Mouse (Mus musculus) left cerebral cortex, adult 18-20 months (tissue): ENCODE data around the gene Eif2ak1. TPM values are rescaled to one million over a fixed set of nuclear protein-coding genes. Genes with fewer than 3 reads are reported as not detected.

Source experiments
- DNase-seq, 2 experiments: peaks; one replicate each; pipeline ENCODE4 v3.0.0; 2021 to 2022; ENCODE audit warnings: low spot score in 2 of 2, mixed read lengths in 1 of 2
- total RNA-seq, 2 experiments: library from RNA; stranded (reverse); gene quantifications; 2 replicates each; pipeline ENCODE4 v1.2.3; 2021

Gene Eif2ak1
- total RNA-seq, 2 experiments from 2014 or later: 43.8 to 45.4 TPM

DNA sequence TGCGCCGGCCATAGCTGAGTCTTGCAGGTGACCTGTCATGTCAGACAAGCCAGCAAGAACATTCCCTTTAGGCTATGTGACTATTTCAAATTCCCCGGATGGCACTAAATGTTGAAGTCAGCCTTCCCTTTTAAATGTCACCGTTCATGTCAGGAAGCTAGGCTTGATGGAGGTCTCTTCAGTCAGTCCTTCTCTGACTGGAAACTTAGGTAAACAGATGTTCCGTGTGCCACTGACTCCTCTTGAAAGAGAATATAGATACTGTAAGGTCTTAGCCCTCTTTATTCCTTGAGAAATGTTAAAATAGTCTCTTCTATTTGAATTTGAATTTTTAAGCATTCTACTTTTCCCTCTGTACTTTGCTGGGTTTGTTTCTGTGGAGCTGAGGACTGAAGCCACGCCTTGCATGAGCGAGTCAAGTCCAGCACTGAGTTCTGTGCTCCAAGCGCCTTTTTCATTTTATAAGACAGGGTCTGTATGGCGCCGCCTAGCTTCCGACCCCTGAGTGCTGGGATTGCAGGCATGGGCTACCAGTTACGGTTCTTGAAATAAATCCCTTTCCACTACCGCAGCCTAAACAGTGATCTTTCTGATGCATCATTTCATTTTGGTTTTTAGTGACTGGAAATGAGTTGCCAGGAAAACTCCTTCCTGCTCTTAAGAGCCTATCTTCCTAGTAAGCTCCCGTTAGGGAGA lies 80.2 kb downstream of the Eif2ak1 start, which contains the start of gene Ankrd61:
Gene Ankrd61 (minus strand): TSS at position 51 of the 696 bp plus-strand sequence.
- no peak for DNase-seq

DNA sequence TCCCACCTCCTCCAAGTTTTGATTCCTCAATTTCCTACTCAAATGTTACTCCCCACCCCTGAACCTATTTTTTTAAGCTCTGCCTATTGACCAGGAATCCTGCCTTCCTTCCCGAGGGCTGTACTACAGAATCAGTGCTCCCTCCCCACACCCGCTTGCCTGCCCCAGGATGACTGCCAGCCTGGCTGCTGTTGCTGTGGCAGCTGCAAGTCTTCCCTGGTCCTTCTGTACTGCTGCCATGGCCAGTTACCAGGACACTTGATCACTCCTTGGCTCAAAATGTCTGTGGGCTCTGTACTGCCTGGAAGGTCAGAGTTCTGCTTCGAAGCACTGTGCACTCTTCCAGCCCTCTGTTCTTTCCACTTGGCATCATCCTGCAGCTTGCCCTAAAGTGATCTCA lies 84.5 kb downstream of the Eif2ak1 start:
- DNase-seq: no peak

DNA sequence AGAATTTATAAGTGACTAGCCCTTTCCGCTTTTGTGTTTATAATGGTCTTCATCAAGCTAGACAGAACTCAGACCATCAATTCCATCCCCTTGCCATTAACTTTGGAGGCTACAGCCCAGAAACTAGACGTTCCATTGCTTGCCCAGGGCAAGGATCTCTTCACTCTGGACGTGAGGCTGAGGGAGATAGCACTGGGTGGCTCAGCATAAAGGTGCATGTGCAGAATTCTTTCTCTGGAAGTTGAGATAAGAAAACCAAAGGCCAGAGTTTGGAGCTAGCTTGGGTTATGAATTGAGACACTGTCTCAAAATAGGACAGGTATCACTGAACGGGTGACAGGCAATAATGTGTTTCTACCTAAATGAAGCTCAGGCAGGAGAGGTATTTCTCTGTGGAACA lies 86.2 kb downstream of the Eif2ak1 start:
- DNase-seq: no peak

DNA sequence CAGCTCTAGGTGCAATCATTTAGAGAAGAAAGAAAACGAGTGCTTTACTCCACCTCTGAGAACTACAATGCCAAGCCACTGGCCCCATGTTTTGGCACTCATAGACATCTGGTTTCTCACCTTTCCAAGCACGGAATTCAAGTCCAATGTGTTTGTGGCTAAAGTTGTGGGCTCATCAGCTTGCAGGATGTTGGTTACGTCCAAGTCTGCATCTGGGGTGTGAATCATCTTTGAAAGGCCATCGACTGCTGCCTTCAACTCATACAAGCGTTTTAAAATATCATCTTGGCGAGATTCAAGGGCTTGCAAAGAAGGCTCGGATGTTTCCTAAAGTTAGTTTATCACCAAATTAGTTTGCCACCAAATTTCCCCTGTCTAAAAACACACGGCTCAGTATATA lies 88.8 kb downstream of the Eif2ak1 start:
- DNase-seq: no peak

DNA sequence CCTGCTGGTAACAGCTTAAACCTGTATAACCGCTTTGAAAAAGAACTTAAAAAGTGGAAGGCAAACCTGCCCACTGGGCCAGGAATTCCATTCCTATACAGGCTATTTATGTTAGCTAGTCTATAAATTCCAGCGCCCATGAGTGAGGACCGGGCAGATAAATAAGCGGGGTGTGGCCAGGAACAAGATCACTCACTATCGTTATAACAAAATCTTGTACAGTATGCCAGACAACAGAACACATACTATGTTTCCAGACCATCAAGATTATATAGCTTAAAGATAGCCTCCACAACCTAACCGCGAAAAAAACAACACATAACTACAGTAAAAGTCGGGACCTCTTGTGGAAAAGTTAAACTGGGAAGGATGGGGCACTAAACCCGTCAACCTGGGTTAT lies 91.3 kb downstream of the Eif2ak1 start:
- DNase-seq: no peak

DNA sequence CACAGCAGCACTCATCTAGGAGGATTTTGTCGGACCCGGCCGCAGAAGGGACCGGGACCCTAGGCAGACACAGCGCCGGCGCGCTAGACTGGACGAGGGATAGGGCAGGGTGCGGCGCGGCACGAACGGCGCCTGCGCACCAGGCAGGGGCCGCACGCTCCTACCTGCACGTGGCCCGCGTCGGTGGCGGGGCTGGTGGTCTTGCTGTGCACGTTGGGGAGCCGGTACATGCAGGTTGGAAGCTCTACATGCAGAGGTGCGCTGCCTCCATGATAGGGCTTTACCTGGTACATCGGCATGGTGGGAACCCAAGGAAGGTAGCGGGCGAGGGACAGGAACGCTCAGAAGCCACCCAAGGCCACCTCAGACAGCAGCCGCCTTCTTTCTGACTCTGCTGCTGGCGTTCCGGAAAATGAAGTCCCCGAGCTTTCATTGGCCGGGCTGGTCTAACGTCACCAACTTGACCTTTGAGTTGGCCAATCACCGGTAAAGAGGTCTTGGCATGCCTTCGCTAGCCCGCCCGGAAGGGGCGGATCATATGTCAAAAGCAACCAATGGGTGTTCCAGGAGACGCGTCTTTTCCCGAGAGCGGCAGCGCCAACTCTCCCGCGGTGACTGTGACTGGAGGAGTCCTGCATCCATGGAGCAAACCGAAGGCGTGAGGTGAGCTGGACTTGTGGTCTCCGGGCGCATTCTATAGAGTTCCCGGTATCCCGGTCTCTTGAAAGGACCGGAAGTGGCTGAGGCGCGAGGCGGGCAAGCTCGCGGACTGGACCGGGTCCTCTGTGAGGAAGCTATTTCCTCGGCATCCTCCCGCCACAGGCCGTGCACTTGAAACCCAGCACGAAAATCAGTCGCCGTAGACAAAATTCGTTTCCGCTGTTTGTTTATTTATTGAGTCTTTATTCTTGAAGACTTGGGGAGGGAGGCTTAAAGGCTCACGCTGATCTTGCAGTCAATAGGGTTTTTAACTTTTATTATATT lies 92.1 kb downstream of the Eif2ak1 start, which contains the start of the genes Aimp2 and Pms2:
Gene Aimp2 (minus strand): TSS at position 431 of the 984 bp plus-strand sequence.
Gene Pms2 (plus strand): TSS at position 548 of the 984 bp plus-strand sequence.
- peak; percentile 94 to 97 for DNase-seq

DNA sequence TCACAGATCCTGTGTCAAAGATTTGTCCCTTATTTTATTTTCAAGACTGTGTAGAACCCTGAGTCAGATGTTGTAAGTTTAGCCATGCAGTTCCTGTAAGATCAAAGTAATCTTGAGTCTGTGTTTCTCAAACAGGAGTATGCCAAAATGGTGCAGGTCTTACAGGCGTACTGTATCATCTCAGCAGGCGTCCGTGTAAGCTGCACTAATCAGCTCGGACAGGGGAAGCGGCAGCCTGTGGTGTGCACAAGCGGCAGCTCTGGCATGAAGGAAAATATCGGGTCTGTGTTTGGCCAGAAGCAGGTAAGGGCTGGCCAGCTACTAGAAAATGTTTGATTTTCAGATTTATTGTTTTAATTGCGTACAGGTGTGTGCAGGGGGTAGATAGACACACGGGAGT lies 98.6 kb downstream of the Eif2ak1 start:
- DNase-seq: no peak

DNA sequence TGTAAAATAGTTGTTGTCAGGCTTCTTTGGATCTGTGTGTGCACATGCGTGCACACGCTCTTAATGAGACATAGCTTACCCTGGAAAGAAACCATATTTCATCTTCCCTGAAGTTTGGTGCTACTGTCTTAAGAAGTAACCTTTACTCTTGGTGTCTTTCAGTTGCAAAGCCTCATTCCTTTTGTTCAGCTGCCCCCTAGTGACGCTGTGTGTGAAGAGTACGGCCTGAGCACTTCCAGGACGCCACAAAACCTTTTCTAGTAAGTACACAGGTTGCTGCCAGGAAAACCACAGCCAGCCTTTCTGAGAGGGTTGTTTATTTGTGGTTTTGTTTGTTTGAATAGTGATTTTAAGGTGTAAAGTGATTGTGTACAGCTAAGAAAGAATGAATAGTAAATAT lies 99.8 kb downstream of the Eif2ak1 start:
- DNase-seq: no peak

DNA sequence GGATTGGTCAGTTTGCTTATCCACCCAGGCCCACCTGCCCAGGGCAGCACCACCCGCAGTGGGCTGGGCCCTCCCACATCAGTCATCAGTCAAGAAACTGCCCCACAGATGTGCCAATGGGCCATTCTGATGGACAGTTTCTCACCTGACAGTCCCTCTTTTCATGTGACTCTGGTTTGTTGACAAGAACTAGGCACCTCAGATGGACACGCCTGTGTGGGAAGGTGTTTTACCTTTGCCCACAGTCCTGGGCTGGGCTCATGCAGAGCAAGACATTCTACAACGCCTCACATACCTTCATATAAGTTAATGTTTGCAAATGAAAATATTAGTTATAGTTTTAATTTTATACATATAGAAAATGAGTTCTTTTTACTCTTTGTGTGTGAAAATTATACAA lies 100.5 kb downstream of the Eif2ak1 start:
- no peak for DNase-seq

DNA sequence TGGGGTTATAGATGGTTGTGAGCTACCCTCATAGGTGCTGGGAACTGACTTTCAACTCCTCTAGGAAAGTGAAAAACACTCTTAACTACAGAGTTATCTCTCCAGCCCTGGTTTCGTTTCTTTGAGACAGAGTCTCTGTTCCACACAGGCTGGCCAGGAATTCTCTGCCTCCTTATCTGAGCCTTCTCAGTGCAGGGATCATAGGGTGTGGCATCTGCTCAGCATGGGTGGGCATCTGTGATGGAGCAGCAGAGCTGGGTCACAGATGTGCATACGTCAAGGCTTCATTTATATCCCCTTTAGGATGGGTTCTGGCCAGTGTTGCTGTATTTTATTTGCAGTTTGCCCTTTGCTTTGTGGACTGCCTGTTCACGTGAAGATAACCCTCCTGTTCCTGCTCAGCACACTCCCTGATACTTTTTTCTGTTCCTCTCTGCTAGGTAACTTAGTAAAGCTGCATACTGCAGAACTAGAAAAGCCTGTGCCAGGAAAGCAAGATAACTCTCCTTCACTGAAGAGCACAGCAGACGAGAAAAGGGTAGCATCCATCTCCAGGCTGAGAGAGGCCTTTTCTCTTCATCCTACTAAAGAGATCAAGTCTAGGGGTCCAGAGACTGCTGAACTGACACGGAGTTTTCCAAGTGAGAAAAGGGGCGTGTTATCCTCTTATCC lies 107.3 kb downstream of the Eif2ak1 start:
- DNase-seq: no peak

DNA sequence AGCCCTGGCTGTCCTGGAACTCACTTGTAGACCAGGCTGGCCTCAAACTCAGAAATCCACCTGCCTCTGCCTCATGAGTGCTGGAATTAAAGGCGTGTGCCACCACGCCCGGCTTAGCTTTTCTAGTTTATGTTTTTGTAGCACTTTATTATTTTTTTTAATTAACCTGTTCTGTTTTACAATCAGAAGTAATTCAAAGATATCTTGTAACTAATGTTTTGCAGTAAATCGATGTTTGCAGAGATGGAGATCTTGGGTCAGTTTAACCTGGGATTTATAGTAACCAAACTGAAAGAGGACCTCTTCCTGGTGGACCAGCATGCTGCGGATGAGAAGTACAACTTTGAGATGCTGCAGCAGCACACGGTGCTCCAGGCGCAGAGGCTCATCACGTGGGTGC lies 110.3 kb downstream of the Eif2ak1 start, which contains the start of gene Gm42421:
Gene Gm42421 (plus strand): TSS at position 301 of the 400 bp plus-strand sequence.
- DNase-seq: no peak

DNA sequence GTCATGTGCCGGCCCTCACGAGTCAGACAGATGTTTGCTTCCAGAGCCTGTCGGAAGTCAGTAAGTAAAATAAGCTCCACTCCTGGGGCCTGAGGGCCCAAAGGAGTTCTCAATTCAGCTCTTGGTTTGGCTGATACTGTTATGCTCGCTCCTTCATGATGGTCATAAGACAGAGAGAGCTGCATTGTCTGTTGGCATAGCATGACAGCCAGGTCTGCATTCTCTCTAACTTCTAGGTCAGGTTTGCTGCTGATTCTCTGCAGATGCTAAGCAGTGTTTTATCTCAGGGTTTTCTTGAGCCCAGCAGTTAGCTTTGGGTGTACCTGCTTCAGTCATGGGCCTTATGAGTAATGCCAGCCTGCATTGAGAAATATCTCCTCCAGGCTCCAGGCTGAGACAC lies 111.7 kb downstream of the Eif2ak1 start:
- no peak for DNase-seq

DNA sequence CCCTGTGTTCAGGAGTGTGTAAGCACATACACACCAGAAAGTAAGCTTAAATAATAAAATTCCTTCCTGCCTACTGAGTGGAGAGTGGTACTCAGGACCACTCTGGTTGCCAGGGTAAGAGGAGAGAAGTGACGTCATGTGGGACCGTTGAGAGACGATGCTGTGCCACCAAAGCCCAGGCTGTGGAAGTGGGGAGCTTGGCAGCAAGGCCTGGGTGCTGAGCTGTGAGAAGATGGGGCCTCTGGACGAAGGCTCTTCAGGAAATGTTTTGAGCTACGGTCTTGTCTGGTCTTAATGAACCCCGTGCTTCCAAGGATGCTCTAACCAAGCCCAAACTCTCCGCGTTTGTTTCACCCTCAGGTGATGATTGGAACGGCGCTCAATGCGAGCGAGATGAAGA lies 113.1 kb downstream of the Eif2ak1 start:
- no peak for DNase-seq

DNA sequence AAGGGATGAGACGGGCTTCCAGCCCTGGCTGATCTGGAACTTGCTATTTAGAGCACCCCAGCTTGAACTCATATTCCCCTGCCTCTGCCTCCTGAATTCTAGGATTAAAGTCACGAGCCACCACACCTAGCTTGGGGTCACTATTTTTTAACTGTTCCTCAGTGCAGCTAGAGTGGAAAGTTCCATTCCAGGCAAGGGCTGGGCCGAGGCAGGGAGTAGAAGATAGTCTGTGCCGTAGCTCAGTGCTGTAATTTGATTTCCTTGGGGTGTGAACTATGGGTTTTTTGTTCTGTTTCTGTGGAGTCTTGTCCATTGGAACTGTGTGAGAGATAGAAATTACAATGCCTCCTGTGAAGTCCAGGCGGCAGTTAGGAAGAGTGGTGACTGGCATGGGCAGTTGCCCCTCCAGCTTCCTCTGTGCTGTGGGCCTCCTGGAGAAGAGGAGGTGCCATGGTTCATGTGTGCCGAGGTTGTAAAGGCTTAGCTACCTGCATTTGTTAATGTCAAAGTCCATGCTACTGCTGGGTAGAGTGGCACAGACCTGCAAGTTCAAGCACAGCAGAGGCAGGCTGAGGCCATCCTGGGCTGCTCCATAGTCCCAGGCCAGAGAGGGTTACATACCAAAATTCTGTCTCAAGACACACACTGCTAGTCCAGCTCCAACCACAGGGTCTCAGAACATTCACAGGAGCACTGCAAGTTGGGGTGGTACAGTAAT lies 114.4 kb downstream of the Eif2ak1 start:
- DNase-seq: no peak

DNA sequence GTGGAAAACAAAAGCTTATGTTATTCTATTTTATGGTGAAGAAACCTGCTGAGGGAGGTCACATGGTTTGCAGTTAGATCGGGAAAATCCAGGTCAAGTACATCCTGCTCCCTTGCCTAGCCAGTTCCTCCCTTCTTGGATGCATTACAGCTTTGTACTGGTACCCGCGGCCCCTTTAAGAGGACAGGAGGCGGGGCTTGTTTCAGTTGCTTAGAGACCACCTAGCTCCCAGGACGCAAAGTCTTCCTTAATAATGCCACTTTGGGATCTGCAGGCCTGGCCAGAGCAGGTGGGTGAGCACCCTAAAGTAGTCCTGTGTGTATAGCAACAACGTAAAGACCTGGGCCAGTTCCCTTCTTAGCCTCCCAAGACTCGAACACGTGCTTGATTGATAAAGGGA lies 115.2 kb downstream of the Eif2ak1 start, which contains the start of gene Rsph10b:
Gene Rsph10b (plus strand): TSS at position 205 of the 400 bp plus-strand sequence.
- DNase-seq: no peak

DNA sequence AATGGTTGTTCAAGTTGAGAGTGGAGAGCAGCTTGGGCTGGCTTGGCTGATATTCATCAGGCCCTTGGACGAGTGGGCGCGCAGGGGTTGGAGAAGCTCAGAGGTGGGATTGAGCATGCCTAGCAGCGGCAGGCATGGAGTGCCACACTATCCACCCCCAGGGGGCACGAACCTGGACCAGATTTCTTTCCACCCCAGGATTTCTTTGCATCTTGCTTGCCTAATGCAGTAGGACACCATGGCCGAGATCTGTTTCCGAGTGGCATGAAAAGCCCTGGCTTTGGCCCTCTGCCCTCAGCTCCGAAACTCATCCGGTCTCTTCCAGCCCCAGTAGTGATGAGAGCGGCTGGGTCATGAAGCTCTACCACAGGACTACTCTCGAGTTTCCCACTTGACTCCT lies 115.8 kb downstream of the Eif2ak1 start:
- DNase-seq: no peak

DNA sequence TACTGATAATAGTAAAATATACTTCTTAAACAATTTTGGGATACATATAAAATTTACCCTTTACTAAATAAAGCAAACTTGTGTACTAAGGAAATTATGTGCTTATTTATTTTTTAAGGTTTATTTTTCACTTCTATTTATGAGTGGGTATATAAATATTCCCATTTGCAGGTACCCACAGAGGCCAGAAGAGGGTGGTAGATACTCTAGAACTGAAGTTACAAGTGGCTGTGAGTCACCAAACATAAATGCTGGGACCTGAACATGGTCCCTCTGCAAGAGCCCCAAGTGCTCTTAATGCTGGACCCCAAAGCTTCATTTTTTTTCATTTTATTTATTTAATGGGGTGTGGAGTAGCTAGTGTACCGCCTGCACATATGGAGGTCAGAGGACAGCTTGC lies 116.3 kb downstream of the Eif2ak1 start:
- no peak for DNase-seq

DNA sequence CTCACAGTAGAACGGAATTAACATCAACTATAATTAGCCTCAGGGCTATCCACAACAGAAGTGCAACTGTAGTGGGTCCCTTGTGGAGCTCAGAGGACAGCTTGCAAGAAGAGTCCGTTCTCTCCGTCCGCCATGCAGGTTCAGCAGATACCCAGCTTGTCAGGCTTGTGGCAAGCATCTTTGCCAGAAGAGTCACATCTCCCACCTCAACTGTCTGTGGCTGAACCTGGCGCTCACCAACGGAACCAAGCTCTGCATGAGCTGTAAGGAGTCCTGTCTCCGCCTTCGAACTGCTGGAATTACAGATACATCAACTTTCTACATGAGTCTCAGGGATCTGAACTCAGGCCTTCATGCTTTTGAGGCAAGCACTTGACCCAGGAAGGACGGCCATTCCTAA lies 118.6 kb downstream of the Eif2ak1 start:
- no peak for DNase-seq

DNA sequence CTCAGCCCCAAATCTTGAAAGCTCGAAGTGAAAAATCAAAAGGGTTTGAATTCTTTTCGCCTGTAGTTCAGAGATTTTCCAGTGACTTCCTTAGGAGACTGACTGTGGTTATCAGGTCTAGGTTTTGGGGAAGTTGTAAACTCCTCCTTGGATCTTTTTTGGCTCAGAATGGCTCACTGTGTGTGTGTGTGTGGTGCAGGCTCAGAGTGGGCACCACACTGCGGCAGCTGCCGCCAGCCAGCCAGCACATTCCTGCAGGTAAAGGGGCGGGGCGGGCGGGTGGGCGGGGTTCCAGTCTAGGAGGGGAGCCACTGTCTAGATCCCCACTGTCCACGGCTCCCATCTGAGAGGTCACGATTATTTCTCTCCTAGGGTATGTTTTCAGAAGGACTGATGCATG lies 124.0 kb downstream of the Eif2ak1 start:
- DNase-seq: no peak

DNA sequence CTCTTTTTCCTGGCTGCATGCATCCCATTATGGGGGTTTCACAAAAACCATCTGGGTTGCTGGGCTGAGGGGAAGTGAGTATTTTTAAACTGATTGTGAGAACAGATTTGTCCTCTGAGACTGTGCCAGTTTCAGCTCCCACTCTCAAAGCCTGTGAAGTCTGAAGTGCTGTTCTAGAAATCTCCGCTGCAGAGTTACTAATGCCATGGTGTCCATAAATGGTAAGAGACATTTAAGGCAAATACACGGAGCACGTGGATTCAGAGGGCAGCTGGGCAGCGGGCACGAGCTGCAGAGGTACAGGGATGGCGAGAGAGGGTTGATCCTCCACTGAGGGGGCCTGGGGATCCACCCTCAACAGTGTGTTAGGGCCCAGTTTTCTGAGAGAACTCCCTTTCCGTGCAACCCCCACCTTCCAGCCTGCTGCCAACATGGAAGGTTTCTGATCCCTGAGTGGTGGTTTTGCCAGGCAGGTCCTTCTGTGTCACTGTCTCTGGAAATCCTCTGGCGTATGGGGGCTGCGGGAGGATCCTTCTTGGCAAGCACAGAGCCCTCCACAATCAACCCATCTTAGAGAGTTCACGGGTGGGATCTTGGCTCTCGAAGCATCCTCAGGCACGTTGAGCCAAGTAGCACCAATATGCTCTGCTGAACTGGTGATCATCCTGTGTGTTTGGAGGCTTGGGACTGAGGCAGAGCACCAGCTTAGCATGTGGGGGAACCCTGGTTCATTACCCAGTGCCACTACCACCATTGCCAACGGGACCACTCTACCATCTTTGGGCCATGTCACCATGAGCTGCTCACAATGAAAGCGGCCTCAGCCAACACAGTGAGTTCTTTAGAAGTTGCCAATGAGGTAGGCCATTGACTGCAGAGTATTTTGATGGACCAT lies 125.9 kb downstream of the Eif2ak1 start:
- DNase-seq: peak; percentile 76 to 83
